Mouse (Mus musculus): ENCODE measurements at regions not wholly inside any gene's neighbourhood (a gene's known extent, or its start where the extent isn't known, plus 50 kb on each side); places are given as distances from the start of the nearest gene placed in this dataset.

GRCm38 (mm10) chr10:66940922-66941321 is 155.0 kb upstream of the Jmjd1c start:
- DNase-seq = no peak

GRCm38 (mm10) chr10:66941974-66942373 is 154.0 kb upstream of the Jmjd1c start:
- DNase-seq = no peak

- no peak for DNase-seq
These were observed 152.1 kb upstream of the Jmjd1c start for GRCm38 (mm10) chr10:66943875-66944274.

GRCm38 (mm10) chr10:66946161-66946560 is 149.8 kb upstream of the Jmjd1c start:
- DNase-seq = no peak

- no peak for DNase-seq
These were observed 147.6 kb upstream of the Jmjd1c start for GRCm38 (mm10) chr10:66948329-66948728.

GRCm38 (mm10) chr10:66950441-66950840 is 145.5 kb upstream of the Jmjd1c start:
- DNase-seq = no peak

- DNase-seq = no peak
These were observed 144.6 kb upstream of the Jmjd1c start for GRCm38 (mm10) chr10:66951231-66951822.

- DNase-seq = no peak
These were observed 144.0 kb upstream of the Jmjd1c start for GRCm38 (mm10) chr10:66951935-66952334.

DNA sequence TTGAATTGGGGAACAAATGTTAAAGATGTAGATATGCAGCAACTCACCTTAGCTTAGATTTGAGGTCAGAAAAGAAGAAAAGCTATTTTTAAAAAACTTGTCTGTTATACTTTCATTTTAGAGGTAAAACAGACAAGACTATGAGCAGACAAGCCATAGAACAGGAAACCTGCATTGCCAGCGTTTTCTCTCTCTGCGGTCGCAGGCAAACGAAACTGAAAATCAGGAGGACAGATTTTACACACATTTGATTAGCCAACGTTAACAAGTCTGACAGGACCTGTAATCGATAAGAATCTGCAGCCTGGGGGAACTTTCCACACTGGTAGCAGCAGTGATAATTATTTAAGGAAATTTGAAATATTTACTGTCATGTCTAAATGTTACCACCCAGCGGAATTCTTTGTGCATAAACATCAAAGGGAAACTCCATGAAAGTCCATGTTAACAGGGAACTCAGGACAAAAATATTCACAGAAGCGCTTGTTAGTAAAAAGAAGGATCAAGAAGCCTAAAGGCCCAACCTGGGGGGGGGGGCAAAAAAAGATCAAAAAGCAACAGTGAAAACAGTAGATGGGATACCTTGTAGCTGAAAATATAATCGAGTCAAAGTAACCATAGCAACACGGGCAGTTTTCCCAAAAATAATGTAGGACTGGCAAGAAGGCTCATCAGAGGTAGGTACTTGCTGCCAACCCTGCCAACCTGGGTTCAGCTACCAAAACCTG is 142.5 kb upstream of the Jmjd1c start:
- DNase-seq = no peak

- no peak for DNase-seq
These were observed 141.9 kb upstream of the Jmjd1c start for GRCm38 (mm10) chr10:66953976-66954505.

GRCm38 (mm10) chr10:66955430-66955829 is 140.5 kb upstream of the Jmjd1c start:
- no peak for DNase-seq

DNA sequence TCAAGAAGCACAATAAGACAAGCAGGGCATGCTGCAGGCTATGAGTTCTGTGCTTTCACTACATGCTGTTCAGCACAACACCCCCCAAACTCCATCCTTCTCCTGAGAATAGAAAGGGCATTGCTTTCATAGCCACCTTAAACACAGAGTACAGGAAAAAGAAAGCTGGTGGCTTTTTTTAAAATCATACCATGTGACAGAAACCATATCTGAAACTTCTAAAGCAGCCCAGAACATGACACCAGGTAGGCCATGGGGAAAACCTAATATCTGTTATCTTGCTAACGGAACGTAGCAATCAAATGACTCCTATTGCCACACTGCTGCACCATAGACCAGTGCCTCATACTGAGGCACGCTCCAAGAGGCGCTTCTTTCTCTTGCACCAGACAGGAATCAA is 139.3 kb upstream of the Jmjd1c start:
- DNase-seq = no peak

DNA sequence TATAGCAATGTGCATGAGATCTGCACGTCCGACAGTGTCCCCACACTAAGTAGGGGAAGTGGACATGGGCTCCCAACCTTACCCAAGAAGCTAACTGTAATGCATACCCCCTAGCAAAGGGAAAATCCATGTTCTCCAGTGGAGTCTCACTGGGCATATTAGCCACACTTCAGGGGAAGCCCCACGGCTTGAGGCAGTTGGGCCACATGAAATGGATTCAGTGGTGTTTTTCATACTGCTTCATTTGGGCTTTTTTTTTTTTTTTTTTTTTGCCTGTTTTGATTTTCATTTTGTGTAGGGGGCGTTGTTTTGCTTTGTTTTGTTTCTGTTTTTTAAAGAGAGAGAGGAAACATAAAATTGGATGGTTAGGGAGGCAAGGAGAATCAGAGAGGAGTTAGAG is 138.6 kb upstream of the Jmjd1c start:
- DNase-seq = no peak
